Mouse (Mus musculus): ENCODE results near the gene Msi2. TPM values are rescaled to one million over a fixed set of nuclear protein-coding genes. Genes with fewer than 3 reads are reported as not detected.

Gene Msi2
- 145 TPM for total RNA-seq (2023)

GRCm38 (mm10) chr11:88718050-88718765 is at the start of gene Msi2:
Msi2 (minus strand) TSS chr11:88718513.

GRCm38 (mm10) chr11:88293631-88294393 is 424.5 kb downstream of the Msi2 start, which contains the start of gene Ccdc182:
Ccdc182 (plus strand) TSS chr11:88294058.

Other genes starting within 250 kb of the Msi2 start
- gene Akap1, start 146.1 kb upstream of the Msi2 start, total RNA-seq (2023), result 1.7 TPM
- gene Scpep1, start 237.0 kb upstream of the Msi2 start, total RNA-seq (2023), result 9.6 TPM
- gene Elobl, start 248.4 kb upstream of the Msi2 start, total RNA-seq (2023), result not detected

Measured in CD4-positive naive resting alpha-beta T cell, adult 57 days (primary cell).